Mouse (Mus musculus): ENCODE measurements around the gene Klhl32.
"Not testable (repeated sequence)": the region's sequence is repeated elsewhere in the genome, so short reads cannot be mapped to it uniquely, and the experiment has no call there.

Gene Klhl32

GRCm38 (mm10) chr4:24796229-24796628 lies 54.7 kb downstream of the Klhl32 start:
- in situ Hi-C loops (cut with MseI, MboI), result no loop called here

GRCm38 (mm10) chr4:24795180-24795579 lies 55.7 kb downstream of the Klhl32 start:
- in situ Hi-C loops (cut with MseI, MboI), result no loop called here

- in situ Hi-C loops (cut with MseI, MboI), result no loop called here
These were observed 57.1 kb downstream of the Klhl32 start for GRCm38 (mm10) chr4:24793726-24794345.

GRCm38 (mm10) chr4:24792416-24792981 lies 58.4 kb downstream of the Klhl32 start:
- in situ Hi-C loops (cut with MseI, MboI), result no loop called here

GRCm38 (mm10) chr4:24789331-24789730 lies 61.6 kb downstream of the Klhl32 start:
- in situ Hi-C loops (cut with MseI, MboI), result no loop called here

DNA sequence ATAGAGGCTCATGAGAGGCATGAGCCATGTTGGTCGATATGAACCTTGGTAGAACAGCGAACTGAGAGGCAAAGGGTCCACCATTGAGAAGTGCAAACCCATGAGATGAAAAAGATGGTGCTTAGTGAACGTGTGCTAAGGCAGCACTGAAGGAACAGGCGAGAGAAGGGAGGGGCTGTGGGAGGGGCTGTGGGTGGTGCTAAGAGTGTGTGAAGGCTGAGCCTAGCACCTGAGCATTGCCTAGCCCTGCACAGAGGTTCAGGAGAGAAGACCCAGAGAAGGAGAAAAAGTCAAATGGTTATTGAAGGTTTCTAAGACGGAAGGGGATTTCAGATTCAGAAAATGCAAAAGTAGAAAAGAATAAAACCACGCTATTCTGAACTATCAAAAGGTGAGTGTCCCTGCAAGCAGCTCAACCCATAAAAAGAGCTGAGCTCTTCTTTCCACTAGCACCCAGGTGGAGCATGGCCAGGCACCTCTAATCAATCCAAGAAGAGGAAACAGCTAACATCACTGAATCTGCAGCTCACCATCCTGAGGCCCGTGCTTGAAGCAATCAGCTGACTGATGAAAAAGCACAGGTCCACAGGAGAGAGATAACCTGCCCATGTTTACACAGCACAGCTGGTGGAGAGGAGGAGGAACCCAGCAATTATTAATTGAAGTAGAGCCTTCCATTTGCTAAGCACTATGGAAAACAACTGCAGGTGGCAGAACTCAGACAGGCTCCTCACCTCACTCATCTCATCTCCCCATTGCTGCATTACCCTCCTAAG lies 65.0 kb downstream of the Klhl32 start:
- in situ Hi-C loops (cut with MseI, MboI), result no loop called here

DNA sequence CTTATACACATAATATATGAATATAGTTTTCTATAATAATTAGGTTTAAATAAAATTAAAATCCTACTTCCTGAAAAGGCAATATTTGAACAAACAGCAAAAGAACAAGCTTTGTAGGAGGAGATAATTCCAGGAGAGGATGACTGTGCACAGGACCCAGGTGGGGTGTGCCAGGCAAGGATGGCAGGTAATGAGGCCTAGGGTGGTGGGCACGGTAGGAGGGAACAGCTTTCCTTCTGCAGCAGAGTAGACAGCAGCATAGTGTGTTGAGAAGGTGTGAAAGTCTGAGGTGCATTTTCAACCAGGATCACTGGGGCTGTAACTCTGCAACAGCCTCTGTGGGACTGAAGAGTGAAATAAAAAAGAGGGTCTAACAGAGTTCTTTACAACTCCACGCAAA lies 85.0 kb downstream of the Klhl32 start:
- in situ Hi-C loops (cut with MseI, MboI), result no loop called here

GRCm38 (mm10) chr4:24765469-24765868 lies 85.5 kb downstream of the Klhl32 start:
- in situ Hi-C loops (cut with MseI, MboI), result no loop called here

GRCm38 (mm10) chr4:24764558-24764957 lies 86.4 kb downstream of the Klhl32 start:
- in situ Hi-C loops (cut with MseI, MboI), result no loop called here

GRCm38 (mm10) chr4:24763451-24763850 lies 87.5 kb downstream of the Klhl32 start:
- in situ Hi-C loops (cut with MseI, MboI), result no loop called here

GRCm38 (mm10) chr4:24758954-24759353 lies 92.0 kb downstream of the Klhl32 start:
- in situ Hi-C loops (cut with MseI, MboI), result no loop called here

DNA sequence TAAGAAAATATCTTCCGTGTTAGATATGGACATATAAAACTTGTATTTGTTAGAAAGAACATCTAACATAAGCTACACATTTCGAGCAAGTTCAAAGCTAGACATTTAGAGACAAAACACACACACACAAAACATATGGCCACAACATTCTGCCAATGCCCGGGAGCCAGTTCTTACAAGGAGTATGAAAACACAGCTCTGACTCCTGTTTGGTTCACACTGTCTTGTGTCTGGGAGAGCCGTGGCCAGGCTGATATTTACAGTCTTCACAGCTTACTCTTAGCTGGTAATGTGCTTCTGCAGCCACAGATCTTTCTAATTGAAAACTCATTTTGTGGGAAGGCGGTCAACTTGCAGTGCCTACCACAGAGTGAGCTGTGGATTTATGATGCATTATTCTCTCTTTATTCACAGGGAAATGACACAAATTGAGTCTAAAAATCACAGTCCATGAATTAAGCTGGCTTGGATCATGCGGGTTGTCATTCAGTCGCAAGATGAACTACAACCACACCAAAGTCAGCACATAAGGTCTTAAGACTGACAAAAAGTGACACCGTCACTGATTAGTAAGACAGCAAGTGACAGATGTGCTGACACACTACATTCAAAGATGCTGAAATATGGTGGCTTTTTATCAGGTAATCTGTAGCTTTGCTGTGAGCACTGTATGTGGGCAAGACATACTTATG lies 98.3 kb downstream of the Klhl32 start:
- in situ Hi-C loops (cut with MseI, MboI), result no loop called here

DNA sequence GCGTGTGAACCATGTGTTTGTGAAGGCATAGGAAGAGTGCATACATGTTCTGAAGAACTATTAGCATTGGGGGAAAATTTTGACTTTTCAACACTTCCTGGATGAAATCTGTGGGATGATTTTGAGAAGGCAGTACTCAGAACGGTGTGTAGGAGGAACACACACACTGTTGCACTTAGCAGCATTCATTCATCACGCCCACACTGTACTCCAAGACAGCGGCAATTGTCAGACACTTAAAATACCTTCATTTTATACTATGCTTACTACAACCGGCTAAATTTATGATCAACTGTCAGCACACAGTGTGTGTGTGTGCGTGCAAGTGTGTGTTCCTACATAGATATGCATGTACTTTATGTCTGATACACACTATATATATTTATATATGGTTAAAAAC lies 113.8 kb downstream of the Klhl32 start:
- in situ Hi-C loops (cut with MseI, MboI), result no loop called here

GRCm38 (mm10) chr4:24720834-24721233 lies 130.1 kb downstream of the Klhl32 start:
- in situ Hi-C loops (cut with MseI, MboI), result loop anchor here (5.0 to 25.0 kb wide), 2 partner anchors 176 to 316 kb away; partner anchors contain the start of gene Ndufaf4 (in 2 of the 2)

GRCm38 (mm10) chr4:24715559-24715958 lies 135.4 kb downstream of the Klhl32 start:
- in situ Hi-C loops (cut with MseI, MboI), result loop anchor here in 1 of 2 experiments (25.0 kb wide), 1 partner anchor 322 kb away; no protein-coding TSS in a partner anchor

DNA sequence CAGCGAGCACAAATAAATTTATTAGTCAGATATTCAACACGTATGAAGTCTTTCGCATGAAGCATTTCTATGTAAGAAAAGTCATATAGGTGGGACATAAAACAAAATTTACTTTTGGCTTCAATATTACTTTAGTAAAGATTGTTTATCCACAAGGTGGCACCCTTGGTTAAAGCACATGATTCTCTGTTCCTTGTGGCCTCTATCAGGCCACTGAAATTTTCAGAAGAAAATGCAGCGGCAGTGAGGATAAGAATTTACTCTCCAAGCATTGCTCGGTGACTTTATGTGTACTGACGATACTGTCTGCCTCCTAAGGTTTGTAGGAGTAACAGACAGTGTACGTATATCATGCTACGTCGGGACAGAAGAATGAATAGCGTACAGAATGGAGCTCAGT lies 136.6 kb downstream of the Klhl32 start:
- in situ Hi-C loops (cut with MseI, MboI), result loop anchor here in 1 of 2 experiments (25.0 kb wide), 1 partner anchor 323 kb away; no protein-coding TSS in a partner anchor

GRCm38 (mm10) chr4:24698528-24699117 lies 152.3 kb downstream of the Klhl32 start:
- in situ Hi-C loops (cut with MseI, MboI), result no loop called here

DNA sequence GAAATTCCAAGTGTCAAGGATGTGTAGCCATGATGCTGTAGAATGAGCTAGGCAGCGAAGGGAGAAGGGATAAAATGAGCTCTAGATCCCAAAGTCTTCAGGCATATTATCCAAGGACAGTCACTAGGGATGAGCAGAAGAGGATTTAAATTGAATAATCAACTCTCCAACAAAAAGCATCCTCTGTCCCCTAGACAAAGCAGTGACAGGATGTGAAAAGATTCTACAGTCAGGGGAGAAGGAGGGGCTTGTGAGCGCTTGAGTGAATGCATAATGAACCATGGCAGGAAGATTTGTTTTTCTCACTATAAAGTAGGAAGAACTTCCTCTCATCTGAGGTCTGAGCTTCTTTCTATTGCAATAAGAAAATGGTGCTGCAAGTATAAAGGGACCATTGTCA lies 170.8 kb downstream of the Klhl32 start:
- in situ Hi-C loops (cut with MseI, MboI), result no loop called here

- in situ Hi-C loops (cut with MseI, MboI), result no loop called here
These were observed 180.9 kb downstream of the Klhl32 start for GRCm38 (mm10) chr4:24670007-24670406.

DNA sequence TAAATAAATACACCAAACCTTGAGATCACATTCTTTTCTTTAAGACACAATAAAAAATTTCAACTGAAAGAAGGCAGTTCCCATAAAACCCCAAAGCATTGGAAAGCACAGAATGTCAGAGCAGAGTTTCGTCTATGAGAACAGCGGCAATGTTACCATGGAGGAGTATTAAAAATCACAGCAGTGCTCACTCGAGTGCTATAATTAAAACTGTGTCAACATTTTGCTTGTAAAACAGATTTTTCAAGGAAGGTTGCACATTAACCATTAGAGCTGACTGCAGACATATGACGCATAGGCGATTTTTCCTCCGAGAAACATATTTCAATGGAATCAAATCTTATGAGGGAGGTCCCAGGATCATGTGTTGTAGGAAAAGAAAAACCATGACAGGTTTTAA lies 191.7 kb downstream of the Klhl32 start:
- in situ Hi-C loops (cut with MseI, MboI), result no loop called here

- in situ Hi-C loops (cut with MseI, MboI), result not testable (repeated sequence)
These were observed 206.2 kb downstream of the Klhl32 start for GRCm38 (mm10) chr4:24644735-24645134.

DNA sequence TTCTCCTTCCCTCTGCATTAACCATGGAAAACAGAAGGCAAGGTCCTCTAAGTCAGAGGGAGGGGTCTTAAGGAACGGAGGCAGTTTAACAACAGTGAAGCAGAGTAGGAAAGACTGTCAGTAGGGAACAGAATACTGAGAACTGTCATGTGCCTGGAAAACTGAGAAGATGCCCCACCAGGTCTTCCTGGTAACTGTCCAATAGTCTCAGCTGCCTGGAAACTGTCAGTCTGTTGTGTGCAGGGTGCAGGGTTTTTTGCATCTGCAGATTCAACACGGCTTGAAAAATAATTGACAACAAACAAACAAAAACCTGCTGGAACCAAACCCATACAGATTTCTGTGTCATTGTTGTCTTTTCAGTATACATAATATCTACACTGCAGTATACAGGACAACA lies 208.6 kb downstream of the Klhl32 start:
- in situ Hi-C loops (cut with MseI, MboI), result no loop called here

Measured in mouse trophoblast stem cell (cell line).